Mouse (Mus musculus) left cerebral cortex, postnatal 4 days (tissue): ENCODE data around the gene Arid3a. TPM values are rescaled to one million over a fixed set of nuclear protein-coding genes. Genes with fewer than 3 reads are reported as not detected.
A peak's percentile ranks its signal among the peaks of the same experiment; 100 is the strongest.

Experiments
- DNase-seq: peaks from one replicate; pipeline ENCODE4 v3.0.0-alpha.2; 2022
- intact Hi-C: fragments of 180-260 bp; cut with DNase I; formaldehyde crosslinking; loops from one replicate; pipeline ENCODE4 v1.15.1; 2025
- total RNA-seq, 2 experiments: library from RNA; stranded (reverse); gene quantifications; 2 replicates each; pipeline ENCODE4 v1.2.3; 2021

Gene Arid3a
- total RNA-seq, 2 experiments from 2014 or later, result 6.3 to 9.5 TPM

- intact Hi-C loops, result loop anchor here (10.0 kb wide), 1 partner anchor 125 kb away; the partner anchor contains the start of gene Stk11
- no peak for DNase-seq
These were observed 62.5 kb downstream of the Arid3a start for GRCm38 (mm10) chr10:79989272-79989786.

DNA sequence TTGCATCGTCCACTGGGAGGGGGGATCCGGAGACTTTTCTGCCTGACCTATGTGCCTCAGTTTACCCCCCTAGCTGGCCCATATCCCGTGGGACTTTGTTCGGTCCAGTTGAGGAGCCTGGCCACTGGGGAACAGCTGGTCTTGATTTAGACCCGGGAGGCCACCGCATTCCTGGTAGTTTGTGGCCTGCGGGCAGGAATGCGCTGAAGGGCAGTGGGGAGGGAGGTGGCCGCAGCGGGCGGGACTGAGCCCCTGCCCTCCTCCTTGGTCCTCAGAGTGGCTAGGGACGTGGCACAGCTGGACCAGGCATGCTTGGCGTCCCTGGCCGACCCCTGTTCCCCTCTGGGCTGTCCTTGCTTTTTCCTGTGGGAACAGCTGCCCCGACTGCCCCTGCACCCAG, 63.0 kb downstream of the Arid3a start:
- DNase-seq, result no peak
- intact Hi-C loops, result loop anchor here (5.0 to 10.0 kb wide), 2 partner anchors 47 to 125 kb away; partner anchors contain the start of genes Polr2e and Stk11

- intact Hi-C loops, result loop anchor here (5.0 kb wide), 1 partner anchor 46 kb away; the partner anchor contains the start of gene Polr2e
These were observed 64.3 kb downstream of the Arid3a start for GRCm38 (mm10) chr10:79991099-79991498.

GRCm38 (mm10) chr10:79991548-79991947, 64.7 kb downstream of the Arid3a start:
- intact Hi-C loops, result loop anchor here (5.0 kb wide), 1 partner anchor 46 kb away; the partner anchor contains the start of gene Polr2e
- no peak for DNase-seq

More at GRCm38 (mm10) chr10:79991099-79991498, 64.3 kb downstream of the Arid3a start:
- no peak for DNase-seq

DNA sequence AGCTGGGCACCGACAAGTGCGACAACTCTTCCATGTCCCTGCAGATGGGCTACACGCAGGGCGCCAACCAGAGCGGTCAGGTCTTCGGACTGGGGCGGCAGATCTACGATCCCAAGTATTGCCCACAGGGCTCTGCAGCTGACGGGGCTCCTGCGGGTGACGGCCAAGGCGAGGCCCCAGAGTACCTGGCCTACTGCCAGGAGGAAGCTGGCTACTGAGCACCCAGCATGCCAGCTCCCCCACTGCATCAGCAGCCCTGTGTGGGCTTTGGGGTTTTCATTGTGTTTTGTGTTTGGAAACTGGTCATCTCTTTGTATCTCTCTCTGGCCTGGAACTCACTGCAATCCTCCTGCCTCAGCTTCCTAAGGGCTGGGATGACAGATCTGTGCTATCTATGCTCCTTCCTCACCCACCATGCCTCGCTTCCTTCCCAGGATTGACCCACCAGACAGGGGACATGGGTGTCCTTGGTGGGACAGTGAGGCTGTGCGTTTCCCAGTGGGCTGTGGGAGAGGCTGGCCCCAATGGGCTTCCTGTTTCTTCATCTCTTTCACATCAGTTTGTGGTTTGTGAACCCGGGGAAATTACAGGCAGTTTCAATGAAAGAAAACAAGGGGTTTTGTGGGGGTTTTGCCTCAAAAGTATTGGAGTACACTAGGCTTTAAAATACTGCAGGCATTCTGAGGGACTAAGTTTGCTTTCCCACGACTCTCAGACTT, 67.7 kb downstream of the Arid3a start:
- peak; percentile 46 for DNase-seq
- intact Hi-C loops, result loop anchor here (5.0 kb wide), 1 partner anchor 43 kb away; the partner anchor contains the start of gene Polr2e

DNA sequence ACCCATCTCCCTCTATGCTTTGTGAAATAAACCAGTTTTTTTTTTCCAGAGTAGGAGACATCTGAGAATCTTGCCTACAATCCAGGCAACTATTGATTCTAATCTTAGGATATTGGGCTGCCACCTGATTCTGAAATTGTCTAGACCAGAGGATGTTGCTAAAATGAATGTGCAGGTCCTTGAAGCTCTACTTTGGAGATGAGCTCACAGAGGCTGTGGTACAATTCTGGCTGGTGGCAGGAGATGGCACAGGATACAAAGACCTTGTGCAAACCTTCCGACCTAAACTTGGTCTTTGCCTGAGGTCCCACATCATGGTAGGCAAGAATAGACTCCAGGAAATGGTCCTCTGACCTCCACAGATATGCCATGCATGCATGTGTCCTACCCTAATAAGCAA, 68.8 kb downstream of the Arid3a start:
- no peak for DNase-seq
- intact Hi-C loops, result no loop called here

GRCm38 (mm10) chr10:79996272-79997033, 69.6 kb downstream of the Arid3a start, which contains the start of gene Abca7:
Abca7 (plus strand) TSS chr10:79996494.
- intact Hi-C loops, result no loop called here
- DNase-seq, result peak; percentile 99

DNA sequence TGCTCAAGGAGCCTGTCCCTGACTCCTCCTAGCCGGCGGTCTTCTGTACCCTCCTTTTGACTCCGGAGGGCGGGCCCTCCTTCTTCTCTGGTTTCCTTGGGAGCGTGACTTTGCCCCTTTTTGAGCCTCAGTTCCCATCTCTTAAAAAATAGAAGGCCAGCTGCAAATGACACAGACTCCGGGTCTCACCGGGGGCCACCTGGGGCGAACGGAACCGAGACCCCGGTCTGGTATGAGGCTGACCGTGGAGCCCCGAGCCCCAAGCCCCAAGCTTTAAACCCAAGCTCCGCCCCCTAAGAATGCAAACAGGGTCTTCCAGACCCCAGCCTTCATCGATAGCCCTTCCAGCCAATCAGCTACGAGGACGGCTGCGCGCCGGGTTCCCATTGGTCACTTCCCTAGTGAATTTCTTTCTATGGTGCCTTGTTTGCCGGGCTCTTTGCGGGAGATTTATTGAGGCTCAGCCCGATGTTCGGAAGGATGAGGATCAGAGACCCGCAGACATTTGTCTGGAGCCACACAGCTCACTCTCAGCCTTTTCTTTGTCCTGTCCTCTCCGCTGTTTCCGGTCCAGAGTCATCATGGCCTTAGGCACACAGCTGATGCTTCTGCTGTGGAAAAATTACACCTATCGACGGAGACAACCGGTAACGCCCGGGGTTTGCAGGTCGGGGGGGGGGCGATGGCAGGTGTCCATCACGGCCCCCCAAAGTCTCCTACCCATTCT, 70.4 kb downstream of the Arid3a start:
- peak; percentile 84 for DNase-seq
- intact Hi-C loops, result no loop called here

DNA sequence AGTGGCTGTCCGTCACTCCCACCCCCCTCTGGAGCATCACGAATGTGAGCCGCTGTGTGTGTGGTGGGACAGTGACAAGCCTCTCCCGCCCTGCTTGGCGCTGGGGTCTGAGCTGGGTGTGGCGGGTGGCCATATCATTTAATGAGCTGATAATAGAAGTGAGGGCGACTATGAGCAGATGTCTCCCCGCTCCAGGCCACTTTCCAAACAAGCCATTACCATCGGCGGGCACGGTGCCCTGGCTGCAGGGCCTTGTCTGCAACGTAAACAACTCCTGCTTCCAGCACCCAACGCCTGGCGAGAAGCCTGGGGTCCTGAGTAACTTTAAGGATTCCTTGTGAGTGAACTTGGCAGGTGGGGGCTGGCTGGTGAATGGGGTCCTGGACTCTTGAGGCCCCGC, 71.0 kb downstream of the Arid3a start:
- DNase-seq, result peak; percentile 85
- intact Hi-C loops, result no loop called here

DNA sequence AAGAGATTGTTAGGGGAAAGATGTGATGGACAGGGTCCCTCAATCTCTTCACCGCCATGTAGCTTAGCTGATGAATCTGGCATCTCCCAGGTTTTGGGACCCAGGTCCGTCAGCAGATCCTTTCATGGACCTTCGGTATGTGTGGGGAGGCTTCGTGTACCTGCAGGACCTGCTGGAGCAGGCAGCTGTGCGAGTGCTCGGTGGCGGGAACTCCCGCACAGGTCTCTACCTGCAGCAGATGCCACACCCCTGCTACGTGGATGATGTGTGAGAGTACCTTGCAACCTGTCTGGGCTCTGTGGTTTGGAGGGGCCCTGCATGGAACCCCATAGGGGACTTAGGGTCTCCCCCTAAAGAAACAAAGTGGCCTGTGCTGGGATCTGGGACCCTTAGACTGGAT, 75.1 kb downstream of the Arid3a start:
- no peak for DNase-seq
- intact Hi-C loops, result no loop called here

DNA sequence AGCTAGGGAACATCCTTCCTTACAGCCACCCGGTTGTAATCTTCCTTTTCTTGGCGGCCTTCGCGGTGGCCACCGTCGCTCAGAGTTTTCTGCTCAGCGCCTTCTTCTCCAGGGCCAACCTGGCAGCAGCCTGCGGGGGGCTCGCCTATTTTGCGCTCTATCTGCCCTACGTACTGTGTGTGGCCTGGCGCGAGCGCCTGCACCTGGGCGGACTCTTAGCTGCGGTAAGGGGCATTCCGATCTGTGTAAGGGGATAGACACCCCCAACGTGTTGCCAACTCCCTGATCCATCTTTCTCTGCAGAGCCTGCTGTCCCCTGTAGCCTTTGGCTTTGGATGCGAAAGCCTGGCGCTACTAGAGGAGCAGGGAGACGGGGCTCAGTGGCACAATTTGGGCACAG, 76.0 kb downstream of the Arid3a start:
- intact Hi-C loops, result no loop called here
- DNase-seq, result no peak

DNA sequence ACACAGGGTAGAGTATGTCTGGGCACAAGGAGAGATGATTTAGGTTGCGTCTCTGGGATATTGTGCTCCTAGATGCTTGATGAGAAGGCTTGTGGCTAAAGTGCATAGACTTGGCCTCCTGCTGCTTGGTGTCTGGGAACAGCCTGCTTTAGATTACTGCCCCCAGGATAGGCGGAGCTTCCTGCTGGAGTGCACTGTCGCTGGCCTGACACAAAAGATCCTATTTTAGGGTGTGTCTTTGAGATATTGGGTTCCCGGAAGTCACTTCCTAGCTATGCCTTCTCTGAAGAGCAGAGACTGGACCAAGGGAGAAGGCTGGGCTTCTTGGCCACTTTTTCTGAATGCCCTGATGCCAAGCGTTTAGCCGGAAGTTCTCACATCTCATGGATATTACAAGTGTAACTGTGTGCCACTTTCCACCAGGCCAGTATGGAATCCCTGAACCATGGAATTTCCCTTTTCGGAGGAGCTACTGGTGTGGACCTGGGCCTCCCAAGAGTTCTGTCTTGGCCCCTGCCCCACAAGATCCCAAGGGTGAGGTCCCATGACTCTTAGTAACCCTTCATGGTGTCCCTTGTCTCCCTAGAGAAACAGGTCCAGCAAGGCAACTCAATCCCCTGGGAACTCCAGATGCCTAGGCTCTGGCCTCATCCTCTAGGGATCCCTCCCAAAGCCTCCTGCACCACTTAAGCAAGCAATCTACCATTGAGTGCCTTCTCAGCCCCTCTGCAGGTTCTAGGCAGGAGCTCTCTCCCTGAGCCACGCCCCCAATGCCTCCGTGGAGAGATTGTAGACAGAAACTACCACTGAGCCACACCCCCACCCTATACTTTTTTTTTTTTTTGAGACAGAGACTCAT, 76.8 kb downstream of the Arid3a start:
- no peak for DNase-seq
- intact Hi-C loops, result no loop called here

DNA sequence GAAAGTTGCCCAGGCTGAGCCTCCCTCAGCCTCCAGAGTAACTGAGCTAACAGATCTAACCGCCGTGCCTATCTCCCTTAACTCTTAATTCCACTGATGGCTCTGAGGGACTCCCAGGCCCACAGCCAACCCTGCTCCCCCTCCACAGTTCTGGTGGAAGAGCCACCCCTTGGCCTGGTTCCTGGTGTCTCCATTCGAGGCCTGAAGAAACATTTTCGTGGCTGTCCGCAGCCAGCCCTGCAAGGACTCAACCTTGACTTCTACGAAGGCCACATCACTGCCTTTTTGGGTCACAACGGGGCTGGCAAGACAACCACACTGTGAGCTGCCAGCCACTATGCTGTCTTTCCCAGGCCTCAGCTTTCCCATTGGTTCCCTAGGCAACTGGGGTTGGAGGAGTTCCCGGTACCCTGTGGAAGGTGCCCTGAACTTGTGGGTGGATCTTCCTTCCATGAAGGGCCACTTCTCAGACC, 77.4 kb downstream of the Arid3a start:
- intact Hi-C loops, result no loop called here
- no peak for DNase-seq

Other genes starting within 250 kb of the Arid3a start
- gene Cdc34, start 244.8 kb upstream of the Arid3a start, total RNA-seq, result 10 to 100 TPM; 59.6 to 61.5 TPM
- gene Gzmm, start 238.0 kb upstream of the Arid3a start, total RNA-seq, result 1 to 10 TPM; 2.6 to 3.3 TPM
- gene Bsg, start 222.6 kb upstream of the Arid3a start, total RNA-seq, result 100 to 1,000 TPM; 486 to 495 TPM
- 10 to 100 TPM; 47.4 to 53.8 TPM for gene Hcn2, start 210.4 kb upstream of the Arid3a start, total RNA-seq
- 10 to 100 TPM; 44.8 to 51.8 TPM for gene Polrmt, start 180.5 kb upstream of the Arid3a start, total RNA-seq
- gene Fgf22, start 172.0 kb upstream of the Arid3a start, total RNA-seq, result 1 to 10 TPM; 1.3 to 1.7 TPM
- 10 to 100 TPM; 85.0 to 95.3 TPM for gene Rnf126, start 160.1 kb upstream of the Arid3a start, total RNA-seq
- gene Fstl3, start 149.8 kb upstream of the Arid3a start, total RNA-seq, result 1 to 10 TPM; 2.5 to 3.2 TPM
- gene Prss57, start 136.1 kb upstream of the Arid3a start, total RNA-seq, result under 1 TPM in 1 of 2 experiments, not detected in 1; 0.52 TPM
- gene Palm, start 133.5 kb upstream of the Arid3a start, total RNA-seq, result 100 to 1,000 TPM; 404 to 409 TPM
- gene Misp, start 106.1 kb upstream of the Arid3a start, total RNA-seq, result under 1 TPM; 0.46 to 0.76 TPM
- gene Ptbp1, start 72.6 kb upstream of the Arid3a start, total RNA-seq, result 10 to 100 TPM; 91.7 to 92.7 TPM
- gene Prtn3, start 52.6 kb upstream of the Arid3a start, total RNA-seq, result 1 to 10 TPM; 6.9 to 7.0 TPM
- gene Plppr3, start 52.4 kb upstream of the Arid3a start, total RNA-seq, result 100 to 1,000 TPM; 277 to 305 TPM
- gene Elane, start 40.8 kb upstream of the Arid3a start, total RNA-seq, result not detected
- gene Cfd, start 36.2 kb upstream of the Arid3a start, total RNA-seq, result not detected
- 10 to 100 TPM; 56.4 to 59.6 TPM for gene Med16, start 18.1 kb upstream of the Arid3a start, total RNA-seq
- not detected for gene Gm26602, start 16.2 kb upstream of the Arid3a start, total RNA-seq
- gene Kiss1r, start 10.1 kb upstream of the Arid3a start, total RNA-seq, result 1 to 10 TPM; 5.0 to 6.8 TPM
- gene R3hdm4, start 5.8 kb upstream of the Arid3a start, total RNA-seq, result 100 to 1,000 TPM; 307 to 309 TPM
- 10 to 100 TPM; 51.7 to 55.8 TPM for gene Wdr18, start 33.1 kb downstream of the Arid3a start, total RNA-seq
- gene Grin3b, start 43.7 kb downstream of the Arid3a start, total RNA-seq, result under 1 TPM; 0.12 to 0.30 TPM
- gene Tmem259, start 57.3 kb downstream of the Arid3a start, total RNA-seq, result 100 to 1,000 TPM; 117 to 127 TPM
- 10 to 100 TPM; 12.4 to 17.2 TPM for gene Cnn2, start 61.5 kb downstream of the Arid3a start, total RNA-seq
- gene Abca7, start 69.5 kb downstream of the Arid3a start, total RNA-seq, result 1 to 10 TPM; 7.2 to 8.1 TPM
- gene Arhgap45, start 89.6 kb downstream of the Arid3a start, total RNA-seq, result 1 to 10 TPM; 1.6 to 1.7 TPM
- gene Polr2e, start 112.8 kb downstream of the Arid3a start, total RNA-seq, result 10 to 100 TPM; 63.9 to 74.2 TPM
- gene Gpx4, start 120.1 kb downstream of the Arid3a start, total RNA-seq, result 100 to 1,000 TPM; 311 to 347 TPM
- gene Sbno2, start 178.5 kb downstream of the Arid3a start, total RNA-seq, result 10 to 100 TPM; 28.8 to 30.8 TPM
- gene Stk11, start 188.8 kb downstream of the Arid3a start, total RNA-seq, result 100 to 1,000 TPM; 100 to 111 TPM
- 100 to 1,000 TPM; 247 to 270 TPM for gene Atp5d, start 211.6 kb downstream of the Arid3a start, total RNA-seq
- 100 to 1,000 TPM; 299 to 316 TPM for gene Cbarp, start 213.8 kb downstream of the Arid3a start, total RNA-seq
- 100 to 1,000 TPM; 158 to 163 TPM for gene Midn, start 221.2 kb downstream of the Arid3a start, total RNA-seq
- 100 to 1,000 TPM; 211 to 228 TPM for gene Cirbp, start 238.9 kb downstream of the Arid3a start, total RNA-seq
- gene 1600002K03Rik, start 245.9 kb downstream of the Arid3a start, total RNA-seq, result 1 to 10 TPM; 6.0 to 6.1 TPM